Mouse (Mus musculus): ENCODE measurements around the gene Ropn1. TPM values are rescaled to one million over a fixed set of nuclear protein-coding genes. Genes with fewer than 3 reads are reported as not detected.
"Not testable (repeated sequence)": the region's sequence is repeated elsewhere in the genome, so short reads cannot be mapped to it uniquely, and the experiment has no call there.

The Ropn1 gene
- polyA plus RNA-seq, 1 experiment from 2014 or later, result 0.24 TPM

- ATAC-seq (ENCODE audit: low FRiP score) (no peak), DNase-seq (ENCODE audit: low spot score) (no peak)
- H3K27me3 ChIP-seq (ENCODE audit: control insufficient read depth, insufficient read depth, low read length), result no peaks in the 10 kb centered on the region
- no peak overlapping the region for H3K9ac ChIP-seq
- no peak overlapping the region for H3K4me2 ChIP-seq (replicated peaks)
- 78% methylated on average over 8 of the region's 8 CpGs for WGBS
- H3K36me3 ChIP-seq (replicated peaks; ENCODE audit: control insufficient read depth, insufficient read depth), result no peaks in the 10 kb centered on the region
- H3K4me1 ChIP-seq (replicated peaks; ENCODE audit: control insufficient read depth, insufficient read depth, low read length), result no peaks in the 10 kb centered on the region
- H3K9me3 ChIP-seq (ENCODE audit: control insufficient read depth, low read length), result no peaks in the 10 kb centered on the region
- no peak overlapping the region for H3K4me3 ChIP-seq (replicated peaks; ENCODE audit: low read length)
- no peak overlapping the region for H3K27ac ChIP-seq
Observed at GRCm38 (mm10) chr16:34643511-34644259, 6.0 kb upstream of the Ropn1 start.

GRCm38 (mm10) chr16:34653023-34653422 is 3.3 kb downstream of the Ropn1 start:
- WGBS, result 94% methylated on average over 5 of the region's 5 CpGs
- ATAC-seq (ENCODE audit: low FRiP score) (no peak), DNase-seq (ENCODE audit: low spot score) (no peak)
- Histone ChIP-seq H3K27me3 (ENCODE audit: control insufficient read depth, insufficient read depth, low read length) (no peaks in the 10 kb centered on the region), H3K27ac (no peak overlapping the region), H3K9ac (no peak overlapping the region), H3K9me3 (ENCODE audit: control insufficient read depth, low read length) (no peaks in the 10 kb centered on the region), H3K36me3 (replicated peaks; ENCODE audit: control insufficient read depth, insufficient read depth) (no peaks in the 10 kb centered on the region), H3K4me3 (replicated peaks; ENCODE audit: low read length) (no peak overlapping the region), H3K4me2 (replicated peaks) (no peak overlapping the region), H3K4me1 (replicated peaks; ENCODE audit: control insufficient read depth, insufficient read depth, low read length) (peaks cover 2% of the 10 kb centered on the region; the same call in 1 of the 2 replicates)

- not testable (repeated sequence) for ATAC-seq (ENCODE audit: low FRiP score)
Observed at GRCm38 (mm10) chr16:34657566-34657965, 7.8 kb downstream of the Ropn1 start.

GRCm38 (mm10) chr16:34657983-34658382 is 8.3 kb downstream of the Ropn1 start:
- H3K4me2 ChIP-seq (replicated peaks), result peak overlapping the region; percentile 62
- H3K4me3 ChIP-seq (replicated peaks; ENCODE audit: low read length), result peak overlapping the region; percentile 29
- peaks cover 9% of the 10 kb centered on the region; the same call in 1 of the 2 replicates for H3K4me1 ChIP-seq (replicated peaks; ENCODE audit: control insufficient read depth, insufficient read depth, low read length)
- H3K9me3 ChIP-seq (ENCODE audit: control insufficient read depth, low read length), result no peaks in the 10 kb centered on the region
- no peak overlapping the region for H3K27ac ChIP-seq
- H3K27me3 ChIP-seq (ENCODE audit: control insufficient read depth, insufficient read depth, low read length), result no peaks in the 10 kb centered on the region
- H3K36me3 ChIP-seq (replicated peaks; ENCODE audit: control insufficient read depth, insufficient read depth), result no peaks in the 10 kb centered on the region
- DNase-seq (ENCODE audit: low spot score), result no peak
- H3K9ac ChIP-seq, result peak overlapping the region; percentile 49
- ATAC-seq (ENCODE audit: low FRiP score), result no peak
- 21% methylated on average over 5 of the region's 5 CpGs for WGBS

More at GRCm38 (mm10) chr16:34657566-34657965, 7.8 kb downstream of the Ropn1 start:
- Histone ChIP-seq H3K4me2 (replicated peaks) (peak overlapping the region; percentile 62), H3K9ac (peak overlapping the region; percentile 49), H3K4me3 (replicated peaks; ENCODE audit: low read length) (peak overlapping the region; percentile 29)
- H3K27me3 ChIP-seq (ENCODE audit: control insufficient read depth, insufficient read depth, low read length); H3K27ac ChIP-seq; H3K9me3 ChIP-seq (ENCODE audit: control insufficient read depth, low read length); H3K36me3 ChIP-seq (replicated peaks; ENCODE audit: control insufficient read depth, insufficient read depth); H3K4me1 ChIP-seq (replicated peaks; ENCODE audit: control insufficient read depth, insufficient read depth, low read length): not testable (repeated sequence)
- peak; percentile 42 for DNase-seq (ENCODE audit: low spot score)
- 2% methylated on average over 16 of the region's 16 CpGs for WGBS

- ATAC-seq (ENCODE audit: low FRiP score) (no peak), DNase-seq (ENCODE audit: low spot score) (no peak)
- WGBS, result 37% methylated on average over 11 of the region's 11 CpGs
- peaks cover 9% of the 10 kb centered on the region; the same call in 1 of the 2 replicates for H3K4me1 ChIP-seq (replicated peaks; ENCODE audit: control insufficient read depth, insufficient read depth, low read length)
- peak overlapping the region; percentile 29 for H3K4me3 ChIP-seq (replicated peaks; ENCODE audit: low read length)
- no peaks in the 10 kb centered on the region for H3K27me3 ChIP-seq (ENCODE audit: control insufficient read depth, insufficient read depth, low read length)
- H3K36me3 ChIP-seq (replicated peaks; ENCODE audit: control insufficient read depth, insufficient read depth), result no peaks in the 10 kb centered on the region
- H3K4me2 ChIP-seq (replicated peaks), result peak overlapping the region; percentile 62
- no peak overlapping the region for H3K27ac ChIP-seq
- H3K9ac ChIP-seq, result no peak overlapping the region
- no peaks in the 10 kb centered on the region for H3K9me3 ChIP-seq (ENCODE audit: control insufficient read depth, low read length)
Observed at GRCm38 (mm10) chr16:34658388-34658787, 8.7 kb downstream of the Ropn1 start.

- no peaks in the 10 kb centered on the region for H3K4me1 ChIP-seq (replicated peaks; ENCODE audit: control insufficient read depth, insufficient read depth, low read length)
- no peak overlapping the region for H3K9ac ChIP-seq
- no peak overlapping the region for H3K4me2 ChIP-seq (replicated peaks)
- H3K36me3 ChIP-seq (replicated peaks; ENCODE audit: control insufficient read depth, insufficient read depth), result no peaks in the 10 kb centered on the region
- no peak overlapping the region for H3K27ac ChIP-seq
- H3K4me3 ChIP-seq (replicated peaks; ENCODE audit: low read length), result no peak overlapping the region
- WGBS, result 59% methylated on average over 3 of the region's 3 CpGs
- DNase-seq (ENCODE audit: low spot score), result no peak
- H3K9me3 ChIP-seq (ENCODE audit: control insufficient read depth, low read length), result no peaks in the 10 kb centered on the region
- ATAC-seq (ENCODE audit: low FRiP score), result no peak
- H3K27me3 ChIP-seq (ENCODE audit: control insufficient read depth, insufficient read depth, low read length), result peaks cover 14% of the 10 kb centered on the region; the same call in 1 of the 2 replicates
Observed at GRCm38 (mm10) chr16:34664553-34664952, 14.8 kb downstream of the Ropn1 start.

- 2% methylated on average over 20 of the region's 20 CpGs for WGBS
- Histone ChIP-seq H3K27me3 (ENCODE audit: control insufficient read depth, insufficient read depth, low read length) (peaks cover 14% of the 10 kb centered on the region; the same call in 1 of the 2 replicates), H3K27ac (no peak overlapping the region), H3K9ac (no peak overlapping the region), H3K9me3 (ENCODE audit: control insufficient read depth, low read length) (no peaks in the 10 kb centered on the region), H3K4me3 (replicated peaks; ENCODE audit: low read length) (no peak overlapping the region), H3K4me2 (replicated peaks) (peak overlapping the region; percentile 38), H3K36me3 (replicated peaks; ENCODE audit: control insufficient read depth, insufficient read depth) (no peaks in the 10 kb centered on the region), H3K4me1 (replicated peaks; ENCODE audit: control insufficient read depth, insufficient read depth, low read length) (no peaks in the 10 kb centered on the region)
- peak; percentile 68 for ATAC-seq (ENCODE audit: low FRiP score)
- DNase-seq (ENCODE audit: low spot score), result peak; percentile 87
Observed at GRCm38 (mm10) chr16:34667031-34667726, 17.5 kb downstream of the Ropn1 start.

- Histone ChIP-seq H3K9ac (no peak overlapping the region), H3K36me3 (replicated peaks; ENCODE audit: control insufficient read depth, insufficient read depth) (no peaks in the 10 kb centered on the region), H3K4me3 (replicated peaks; ENCODE audit: low read length) (no peak overlapping the region), H3K27me3 (ENCODE audit: control insufficient read depth, insufficient read depth, low read length) (peaks cover 14% of the 10 kb centered on the region; the same call in 1 of the 2 replicates), H3K27ac (no peak overlapping the region), H3K9me3 (ENCODE audit: control insufficient read depth, low read length) (no peaks in the 10 kb centered on the region), H3K4me2 (replicated peaks) (no peak overlapping the region), H3K4me1 (replicated peaks; ENCODE audit: control insufficient read depth, insufficient read depth, low read length) (no peaks in the 10 kb centered on the region)
- DNase-seq (ENCODE audit: low spot score) (no peak), ATAC-seq (ENCODE audit: low FRiP score) (no peak)
- 80% methylated on average over 9 of the region's 9 CpGs for whole genome bisulfite sequencing
Observed at GRCm38 (mm10) chr16:34668341-34668740, 18.6 kb downstream of the Ropn1 start.

- Histone ChIP-seq H3K4me2 (replicated peaks) (no peak overlapping the region), H3K4me3 (replicated peaks; ENCODE audit: low read length) (no peak overlapping the region), H3K4me1 (replicated peaks; ENCODE audit: control insufficient read depth, insufficient read depth, low read length) (no peaks in the 10 kb centered on the region), H3K9me3 (ENCODE audit: control insufficient read depth, low read length) (no peaks in the 10 kb centered on the region), H3K27ac (no peak overlapping the region), H3K9ac (no peak overlapping the region), H3K27me3 (ENCODE audit: control insufficient read depth, insufficient read depth, low read length) (peaks cover 7% of the 10 kb centered on the region; the same call in 1 of the 2 replicates), H3K36me3 (replicated peaks; ENCODE audit: control insufficient read depth, insufficient read depth) (no peaks in the 10 kb centered on the region)
- WGBS, result 44% methylated on average over 7 of the region's 7 CpGs
- ATAC-seq (ENCODE audit: low FRiP score) (no peak), DNase-seq (ENCODE audit: low spot score) (no peak)
Observed at GRCm38 (mm10) chr16:34671966-34672365, 22.2 kb downstream of the Ropn1 start.

Measured in hindbrain, embryonic 14.5 days (tissue).